Mouse (Mus musculus) E14TG2a.4 (cell line): ENCODE results near the gene Scn11a.

Source experiments
- H3K27me3 ChIP-seq: 2 replicates; pipeline ENCODE4 v1.6.1; 2014; ENCODE audit warnings: low read length, control low read depth; ENCODE audit not compliant: insufficient read depth
- H3K36me3 ChIP-seq: 2 replicates; pipeline ENCODE4 v1.6.1; 2014; ENCODE audit warnings: low read length, control low read depth; ENCODE audit not compliant: insufficient read depth
- H3K4me1 ChIP-seq: replicated peaks from 2 replicates; pipeline ENCODE4 v1.6.1; 2014; ENCODE audit warnings: low read depth, low read length, control low read depth
- H3K4me3 ChIP-seq: replicated peaks from 2 replicates; pipeline ENCODE4 v1.5.1; 2014; ENCODE audit warnings: mild to moderate bottlenecking, low read length
- H3K9me3 ChIP-seq: 2 replicates; pipeline ENCODE4 v1.6.1; 2014; ENCODE audit warnings: low read length, control low read depth
- CTCF ChIP-seq: conservative IDR thresholded peaks from 2 replicates; pipeline ENCODE4 v1.5.1; 2014; ENCODE audit warnings: low read length
- NANOG ChIP-seq: IDR thresholded peaks from 2 replicates; pipeline ENCODE4 v1.6.1; 2014; ENCODE audit warnings: borderline replicate concordance, low read length, mixed read lengths
- POU5F1 ChIP-seq: IDR thresholded peaks from 2 replicates; pipeline ENCODE4 v1.6.1; 2014; ENCODE audit warnings: low read length, borderline replicate concordance

The Scn11a gene

DNA sequence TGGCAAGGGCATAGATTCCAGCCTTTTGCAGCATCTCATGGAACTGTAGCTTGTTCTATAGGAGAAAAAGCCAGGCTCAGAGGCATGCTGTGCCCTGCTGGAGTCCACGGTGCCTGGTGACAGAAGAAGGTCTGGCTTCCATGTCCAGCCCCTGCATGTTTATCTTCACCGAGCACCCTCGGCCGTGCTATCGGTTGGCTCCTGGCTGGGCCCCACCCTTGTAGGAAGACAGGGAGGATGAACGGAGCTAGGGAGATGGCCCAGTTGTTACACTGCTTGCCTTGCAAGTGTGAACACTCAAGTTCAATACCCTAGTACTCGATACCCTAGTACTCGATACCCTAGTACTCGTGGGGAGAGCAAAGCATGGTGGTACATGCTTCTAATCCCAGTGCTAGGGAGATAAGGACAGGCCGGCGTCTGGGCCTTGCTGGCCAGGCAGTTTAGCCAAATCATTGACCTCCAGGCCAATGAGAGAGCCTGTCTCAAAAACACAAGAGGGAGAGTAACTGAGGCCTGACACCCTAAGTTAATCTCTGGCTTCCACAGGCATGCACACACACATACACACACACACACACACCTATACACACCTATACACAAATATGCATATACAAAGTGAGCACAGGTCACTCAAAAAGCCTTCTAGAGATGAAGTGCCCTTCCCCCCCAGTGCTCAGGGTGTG is 96.7 kb downstream of the Scn11a start:
- peaks cover 10% of the 10 kb centered on the region for H3K4me1 ChIP-seq
- H3K9me3 ChIP-seq, result no peaks in the 10 kb centered on the region
- H3K27me3 ChIP-seq, result peaks cover 3% of the 10 kb centered on the region; the same call in 1 of the 2 replicates
- H3K36me3 ChIP-seq, result no peaks in the 10 kb centered on the region
- no peak overlapping the region for H3K4me3 ChIP-seq
- no peak for TF ChIP-seq NANOG
- TF ChIP-seq POU5F1, result no peak
- TF ChIP-seq CTCF, result no peak

DNA sequence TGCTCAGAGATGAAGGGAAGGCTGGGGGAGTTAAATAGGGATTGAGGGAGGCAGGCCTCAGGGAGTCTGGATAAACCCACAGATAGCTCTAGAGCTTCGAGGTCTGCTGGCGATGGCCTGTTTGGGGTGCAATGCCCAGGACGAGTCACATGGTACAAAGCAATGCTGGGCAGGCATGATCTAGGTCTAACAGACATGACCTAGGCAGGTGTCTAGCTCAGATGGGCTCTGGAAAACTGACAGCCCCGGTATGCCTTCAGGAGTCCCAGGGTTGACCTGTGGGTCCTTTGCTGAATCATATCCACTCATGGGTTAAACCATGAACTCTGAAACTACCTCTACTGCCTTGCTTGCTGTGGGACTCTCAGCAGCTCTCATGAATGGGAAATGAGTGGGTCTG is 98.3 kb downstream of the Scn11a start:
- Histone ChIP-seq H3K4me1 (peaks cover 10% of the 10 kb centered on the region), H3K27me3 (peaks cover 6% of the 10 kb centered on the region; the same call in 1 of the 2 replicates), H3K36me3 (no peaks in the 10 kb centered on the region), H3K4me3 (no peak overlapping the region), H3K9me3 (no peaks in the 10 kb centered on the region)
- TF ChIP-seq POU5F1 (no peak), CTCF (no peak), NANOG (no peak)

GRCm38 (mm10) chr9:119725293-119725862 is 99.9 kb downstream of the Scn11a start:
- H3K27me3 ChIP-seq, result peaks cover 8% of the 10 kb centered on the region; the same call in 1 of the 2 replicates
- no peaks in the 10 kb centered on the region for H3K36me3 ChIP-seq
- no peak overlapping the region for H3K4me3 ChIP-seq
- TF ChIP-seq NANOG (no peak), CTCF (no peak), POU5F1 (no peak)
- no peaks in the 10 kb centered on the region for H3K4me1 ChIP-seq
- H3K9me3 ChIP-seq, result no peaks in the 10 kb centered on the region

DNA sequence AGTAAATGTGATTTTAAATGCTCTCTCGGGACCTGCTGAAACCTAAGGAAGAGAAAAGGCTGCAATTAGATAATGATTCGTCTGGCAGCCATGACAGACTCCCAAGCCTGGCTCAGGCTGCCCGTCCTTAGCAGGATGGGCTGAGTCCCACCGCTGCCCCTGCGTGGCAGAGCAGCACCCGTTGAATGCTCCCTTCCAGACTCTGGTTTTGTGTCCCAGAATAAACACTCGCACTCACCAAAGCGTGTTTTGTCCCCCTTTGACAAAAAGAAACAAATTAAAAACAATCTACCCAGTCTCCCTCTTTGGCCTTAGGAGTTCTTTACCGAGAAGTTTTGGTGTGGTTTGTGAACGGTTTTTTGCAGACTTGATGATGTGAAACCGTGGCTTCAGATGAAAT is 106.0 kb downstream of the Scn11a start, which contains the start of gene Scn10a:
Gene Scn10a, minus strand, starts transcription at position 101 of the 400 bp plus-strand sequence.
- no peaks in the 10 kb centered on the region for H3K36me3 ChIP-seq
- H3K4me1 ChIP-seq, result no peaks in the 10 kb centered on the region
- H3K27me3 ChIP-seq, result peaks cover 25% of the 10 kb centered on the region
- no peaks in the 10 kb centered on the region for H3K9me3 ChIP-seq
- no peak for TF ChIP-seq CTCF
- TF ChIP-seq NANOG, result no peak
- no peak for TF ChIP-seq POU5F1
- H3K4me3 ChIP-seq, result no peak within 1 kb of the TSS

DNA sequence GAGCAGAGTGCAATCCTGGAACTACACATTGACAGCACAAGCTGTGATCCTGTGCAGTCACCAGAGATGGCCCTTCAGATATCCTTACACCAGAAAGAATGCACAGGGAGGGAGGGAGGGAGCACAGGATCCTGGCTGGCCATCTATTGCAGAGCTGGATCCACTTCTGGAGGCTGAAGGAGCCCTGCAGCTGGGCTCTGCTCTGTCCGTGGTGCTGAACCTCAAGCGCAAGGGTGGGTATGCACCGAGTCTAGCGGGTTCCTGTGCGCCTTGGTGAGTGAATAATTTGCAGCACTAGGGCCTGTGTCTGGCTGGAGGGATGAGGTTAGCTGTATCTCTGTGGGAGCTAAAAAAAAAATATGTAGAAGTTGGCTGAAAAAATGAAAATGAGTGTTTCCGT is 118.6 kb downstream of the Scn11a start:
- Histone ChIP-seq H3K4me3 (no peak overlapping the region), H3K27me3 (0 out of 2 replicates have a peak, but pooled peaks cover 5% of the 10 kb centered on the region), H3K9me3 (no peaks in the 10 kb centered on the region), H3K36me3 (no peaks in the 10 kb centered on the region), H3K4me1 (no peaks in the 10 kb centered on the region)
- TF ChIP-seq POU5F1, result no peak
- no peak for TF ChIP-seq CTCF
- no peak for TF ChIP-seq NANOG
